Mouse (Mus musculus): ENCODE results near the gene Nlrx1.
A peak's percentile ranks its signal among the peaks of the same experiment; 100 is the strongest.
"Not testable (repeated sequence)": the region's sequence is repeated elsewhere in the genome, so short reads cannot be mapped to it uniquely, and the experiment has no call there.

Nlrx1 gene

GRCm38 (mm10) chr9:44268432-44268831, at the start of gene Nlrx1:
Gene Nlrx1 (minus strand): TSS chr9:44268599.
- DNase-seq: peak in 1 of 2 experiments; percentile 46

GRCm38 (mm10) chr9:44317452-44317851, 49.1 kb upstream of the Nlrx1 start:
- no peak for DNase-seq

- DNase-seq: no peak
Observed at GRCm38 (mm10) chr9:44314910-44315309, 46.5 kb upstream of the Nlrx1 start.

GRCm38 (mm10) chr9:44314257-44314547, 45.8 kb upstream of the Nlrx1 start:
- DNase-seq: no peak

GRCm38 (mm10) chr9:44313476-44314256, 45.3 kb upstream of the Nlrx1 start:
- no peak for DNase-seq

- peak; percentile 59 to 72 for DNase-seq
Observed at GRCm38 (mm10) chr9:44311136-44312134, 43.0 kb upstream of the Nlrx1 start.

- DNase-seq: no peak
Observed at GRCm38 (mm10) chr9:44310750-44311135, 42.3 kb upstream of the Nlrx1 start.

GRCm38 (mm10) chr9:44309756-44310155, 41.4 kb upstream of the Nlrx1 start:
- DNase-seq: no peak

DNA sequence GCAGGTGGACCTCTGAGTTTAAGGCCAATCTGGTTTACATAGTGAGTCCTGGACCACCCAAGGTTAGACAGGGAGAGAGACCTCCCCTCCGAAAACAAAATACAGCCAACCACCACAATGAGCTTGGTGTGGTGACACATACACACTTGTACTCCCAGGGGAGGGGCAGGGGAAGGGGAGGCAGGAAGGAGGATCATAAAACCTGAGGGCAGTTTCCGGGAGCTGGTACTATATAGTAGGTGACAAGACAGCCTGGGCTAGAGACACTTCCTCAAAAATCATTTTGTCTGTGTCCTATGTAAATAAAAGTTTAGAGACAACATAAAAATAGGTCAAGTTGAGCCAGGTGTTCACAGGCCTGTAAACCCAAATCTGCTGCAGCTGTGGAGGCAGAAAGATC, 38.8 kb upstream of the Nlrx1 start:
- DNase-seq: no peak

DNA sequence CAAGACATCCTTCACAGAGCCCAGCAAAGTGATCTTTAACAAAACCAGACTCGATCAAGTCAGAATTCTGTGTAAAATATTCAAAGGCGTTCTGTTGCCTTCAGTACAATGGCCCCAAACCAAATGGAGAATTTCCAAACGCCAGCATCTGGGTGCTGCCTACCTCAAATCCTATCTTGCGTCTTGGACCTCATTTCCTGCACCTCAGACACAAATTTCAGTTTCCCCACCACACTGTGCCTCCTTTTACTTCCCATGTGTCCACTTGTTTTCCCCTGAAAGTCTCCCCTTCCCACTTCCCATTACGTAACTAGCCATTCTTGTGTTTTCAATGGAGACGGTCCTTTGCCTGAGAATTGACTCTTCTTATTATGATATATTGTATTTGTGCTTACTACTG, 38.1 kb upstream of the Nlrx1 start:
- no peak for DNase-seq

GRCm38 (mm10) chr9:44305466-44306079, 37.2 kb upstream of the Nlrx1 start, which contains the start of gene Hinfp:
Gene Hinfp (minus strand): TSS chr9:44305671.
- peak; percentile 99 for DNase-seq

DNA sequence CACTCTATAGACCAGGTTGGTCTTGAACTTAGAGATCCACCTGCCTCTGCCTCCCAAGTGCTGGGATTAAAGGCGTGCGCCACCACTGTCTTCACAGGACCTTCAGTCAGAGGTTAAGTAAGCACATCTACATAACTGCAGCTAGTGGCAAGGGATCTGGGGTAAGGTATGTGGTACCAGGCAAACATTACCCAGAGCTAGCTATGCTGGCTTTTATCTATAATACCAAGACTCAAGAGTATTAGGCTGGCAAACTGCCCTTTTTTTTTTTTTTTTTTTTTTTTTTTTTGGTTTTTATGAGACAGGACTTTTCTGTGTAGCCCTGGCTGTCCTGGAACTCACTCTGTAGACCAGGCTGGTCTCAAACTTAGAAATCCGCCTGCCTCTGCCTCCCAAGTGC, 31.6 kb upstream of the Nlrx1 start:
- DNase-seq: not testable (repeated sequence)

DNA sequence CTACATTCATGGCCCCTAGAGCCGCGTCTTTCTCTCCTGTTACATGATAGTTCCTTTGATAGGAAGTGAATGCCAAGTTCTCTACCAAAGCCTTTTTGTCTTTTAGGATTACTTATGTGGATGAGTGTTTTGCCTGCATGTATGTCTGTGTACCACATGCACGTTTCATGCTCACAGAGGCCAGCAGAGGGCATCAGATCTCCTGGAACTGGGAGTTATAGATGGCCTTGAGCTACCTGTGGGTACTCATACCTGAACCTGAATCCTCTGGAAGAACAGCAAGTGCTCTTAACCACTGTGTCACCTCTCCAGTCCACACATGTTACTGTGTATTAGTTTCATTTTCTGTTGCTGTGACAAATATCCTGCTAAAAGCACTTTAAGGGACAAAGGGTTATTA, 24.1 kb upstream of the Nlrx1 start:
- peak; percentile 54 to 65 for DNase-seq

- no peak for DNase-seq
Observed at GRCm38 (mm10) chr9:44288959-44289291, 20.5 kb upstream of the Nlrx1 start.

GRCm38 (mm10) chr9:44288076-44288958, 19.9 kb upstream of the Nlrx1 start, which contains the start of gene Abcg4:
Gene Abcg4 (minus strand): TSS chr9:44288615.
- no peak for DNase-seq

DNA sequence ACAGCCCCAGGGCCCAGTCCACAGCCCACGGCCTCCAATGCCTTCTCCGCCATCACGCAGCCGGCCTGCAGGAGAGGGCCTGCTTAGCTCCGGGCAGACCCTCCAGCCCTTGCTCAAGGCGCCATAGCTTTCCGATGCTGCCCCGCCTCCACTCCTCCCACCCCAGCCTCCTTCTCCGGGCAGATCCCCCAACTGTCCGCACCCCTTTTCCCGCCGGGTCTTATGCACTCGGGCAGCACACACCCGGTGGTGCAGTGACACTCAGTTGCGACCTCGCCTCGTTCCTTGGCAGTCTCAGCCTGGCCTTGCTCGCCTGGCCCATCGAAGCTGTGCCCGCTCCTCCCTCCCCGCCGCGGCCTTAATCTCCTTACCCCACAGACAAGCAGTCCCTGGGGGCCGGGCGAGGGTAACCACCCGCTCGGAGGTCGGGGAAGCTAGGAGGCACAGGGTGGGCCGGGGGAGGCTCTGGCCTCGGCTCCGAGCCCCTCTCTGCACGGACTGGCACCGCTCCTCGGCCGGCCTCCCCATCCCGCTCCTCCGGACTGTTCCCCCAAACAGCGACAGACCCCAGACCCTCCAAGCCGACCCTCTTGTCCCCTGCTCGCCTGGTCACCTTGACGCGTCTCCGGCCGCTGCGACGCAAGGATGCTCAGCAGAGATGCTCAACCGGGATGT, 19.1 kb upstream of the Nlrx1 start:
- no peak for DNase-seq

DNA sequence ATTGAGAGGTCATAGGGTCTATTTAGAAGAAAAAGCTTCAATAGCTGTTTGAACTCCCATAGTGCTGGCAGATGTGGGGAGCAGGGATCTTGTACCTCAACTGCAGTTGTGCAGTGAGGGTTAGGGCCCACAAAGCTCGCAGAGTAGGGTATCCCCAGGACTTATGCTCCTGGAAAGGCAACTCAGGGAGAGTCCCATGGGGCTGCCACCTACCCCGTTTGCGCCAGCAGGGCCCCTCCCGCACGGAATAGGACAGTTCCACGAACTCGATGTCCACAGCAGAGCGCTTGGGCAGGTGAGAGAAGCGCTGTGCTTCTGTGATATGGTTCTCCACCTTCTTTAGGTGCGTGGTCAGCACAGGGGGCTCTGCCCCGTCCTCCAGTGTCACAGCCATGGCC, 18.6 kb upstream of the Nlrx1 start:
- no peak for DNase-seq

DNA sequence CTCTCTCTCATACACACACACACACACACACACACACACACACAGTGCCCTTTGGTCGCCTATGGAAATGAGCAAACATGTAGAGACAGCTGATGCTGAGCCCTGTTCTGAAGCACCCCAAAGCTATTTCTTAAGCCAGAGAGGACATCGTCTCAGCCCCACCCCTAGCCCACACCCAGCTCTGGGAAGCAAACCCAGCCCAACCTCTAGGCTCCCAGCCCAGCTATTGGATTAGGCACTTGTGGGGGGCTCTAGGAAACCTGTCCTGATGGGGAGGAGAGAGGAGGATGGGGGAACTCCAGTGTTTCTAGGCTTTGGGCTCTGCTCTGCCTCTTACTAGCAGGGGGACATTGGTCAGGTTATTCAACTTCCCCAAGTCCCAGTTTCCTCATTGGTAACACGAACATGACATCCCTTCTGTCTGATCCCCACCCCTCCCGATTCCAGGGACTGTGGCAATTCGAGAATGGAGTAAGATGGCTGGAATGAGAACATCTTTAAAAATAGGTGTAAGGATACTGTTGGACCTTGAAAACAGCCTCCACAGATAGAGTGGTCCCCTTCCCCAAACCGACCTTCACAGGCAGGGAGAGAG, 18.0 kb upstream of the Nlrx1 start:
- no peak for DNase-seq

DNA sequence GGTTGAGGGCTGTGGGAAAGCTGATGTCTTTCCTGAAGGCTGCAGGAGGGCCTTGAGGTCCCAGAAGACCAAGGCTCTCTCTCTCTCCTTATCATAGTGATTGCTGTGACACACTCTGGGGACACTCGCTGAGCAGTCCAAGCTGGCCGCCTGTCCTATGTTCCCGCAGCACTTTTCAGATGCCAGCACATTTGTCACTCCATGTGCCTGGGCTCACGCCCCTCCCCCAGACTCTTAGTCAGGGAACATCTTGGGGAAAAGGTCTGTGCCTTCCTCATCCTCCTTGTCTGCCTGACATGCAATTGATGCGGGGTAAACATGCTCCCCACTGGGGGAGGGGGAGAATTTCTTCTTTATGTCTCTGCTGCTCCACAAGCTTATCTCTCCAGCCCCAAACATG, 14.8 kb upstream of the Nlrx1 start:
- no peak for DNase-seq

- no peak for DNase-seq
Observed at GRCm38 (mm10) chr9:44269973-44270372, 1.6 kb upstream of the Nlrx1 start.

GRCm38 (mm10) chr9:44269077-44269476, 678 bp upstream of the Nlrx1 start:
- no peak for DNase-seq

DNA sequence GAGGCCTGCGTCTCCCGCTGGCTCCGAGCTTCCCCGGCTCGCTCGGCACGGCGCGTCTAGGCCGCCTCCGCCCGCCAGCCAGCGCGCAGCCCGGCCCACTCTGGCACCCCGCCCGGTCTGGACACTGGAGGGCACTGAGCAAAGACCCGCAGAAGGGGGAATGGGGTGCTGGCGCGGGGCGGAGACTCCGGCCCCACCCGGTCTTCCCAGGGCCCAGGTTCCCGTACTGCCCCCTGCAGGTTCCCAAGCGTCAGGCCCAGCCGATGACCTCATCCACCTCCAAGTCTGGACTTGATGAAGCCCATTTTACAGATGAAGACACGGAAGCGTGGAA, 405 bp downstream of the Nlrx1 start:
- DNase-seq: peak; percentile 91 to 94
